Mouse (Mus musculus) lung, adult 2 months (tissue): ENCODE data around the gene Ttc9c.

ENCODE experiments used
- CTCF ChIP-seq: fragments of 200-500 bp; IDR thresholded peaks from 2 replicates; pipeline ENCODE4 v1.5.1; 2011; ENCODE audit warnings: mild to moderate bottlenecking, low read length, control low read depth; ENCODE audit not compliant: insufficient read depth
- POLR2A ChIP-seq: fragments of 200-500 bp; IDR thresholded peaks from 2 replicates; pipeline ENCODE4 v1.6.1; 2011; ENCODE audit warnings: low read depth, mild to moderate bottlenecking, control low read depth, low read length, borderline replicate concordance; ENCODE audit errors: extremely low read depth

DNA sequence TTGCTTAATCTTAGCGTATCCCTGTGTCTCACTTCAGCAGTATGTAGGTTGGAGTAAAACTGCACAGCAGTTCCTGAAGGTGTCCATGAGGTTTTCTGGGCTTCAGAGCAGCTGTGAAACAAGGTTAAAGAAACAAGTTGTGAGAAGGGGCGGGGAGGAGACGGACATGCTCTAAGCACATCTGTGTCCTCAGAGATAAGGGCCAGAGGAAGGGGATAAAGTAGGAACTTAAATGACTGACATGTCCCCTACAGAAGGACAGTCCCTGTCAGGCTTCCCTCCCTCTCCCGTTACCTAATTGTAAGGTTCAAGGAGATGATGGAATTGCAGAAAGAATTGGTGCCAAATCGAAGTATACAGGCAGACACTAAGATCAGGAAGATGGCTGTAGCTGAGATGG, 46.1 kb downstream of the Ttc9c start:
- TF ChIP-seq CTCF (no peak), POLR2A (no peak)
